Mouse (Mus musculus) stomach, postnatal 0 days (tissue): ENCODE measurements at regions not wholly inside any gene's neighbourhood (a gene's known extent, or its start where the extent isn't known, plus 50 kb on each side); places are given as distances from the start of the nearest gene placed in this dataset.

ENCODE experiments used
- CTCF ChIP-seq: IDR thresholded peaks from 2 replicates; pipeline ENCODE4 v1.5.1; 2016; ENCODE audit warnings: antibody characterized with exemption, low read depth, mild to moderate bottlenecking, moderate library complexity
- EP300 ChIP-seq: optimal IDR thresholded peaks from 2 replicates; pipeline ENCODE3; 2016; ENCODE audit warnings: antibody characterized with exemption

GRCm38 (mm10) chr7:37893885-37894284, 120.4 kb upstream of the Zfp536 start:
- TF ChIP-seq CTCF (peak; percentile 69), EP300 (no peak)
